Mouse (Mus musculus) B cell, adult 2 months (primary cell): ENCODE results near the gene Prkn.

Experiments
- DNase-seq, 2 experiments: peaks; one replicate each; pipeline ENCODE4 v3.0.0; 2022

Gene Prkn

GRCm38 (mm10) chr17:11303116-11303515, 462.9 kb downstream of the Prkn start:
- no peak for DNase-seq

GRCm38 (mm10) chr17:11309843-11310242, 469.7 kb downstream of the Prkn start:
- DNase-seq = no peak

GRCm38 (mm10) chr17:11314163-11314562, 474.0 kb downstream of the Prkn start:
- DNase-seq = no peak

- DNase-seq = no peak
Measured at GRCm38 (mm10) chr17:11315675-11316074, 475.5 kb downstream of the Prkn start.

GRCm38 (mm10) chr17:11318946-11319345, 478.8 kb downstream of the Prkn start:
- DNase-seq = no peak

GRCm38 (mm10) chr17:11319666-11320360, 479.6 kb downstream of the Prkn start:
- DNase-seq = no peak

DNA sequence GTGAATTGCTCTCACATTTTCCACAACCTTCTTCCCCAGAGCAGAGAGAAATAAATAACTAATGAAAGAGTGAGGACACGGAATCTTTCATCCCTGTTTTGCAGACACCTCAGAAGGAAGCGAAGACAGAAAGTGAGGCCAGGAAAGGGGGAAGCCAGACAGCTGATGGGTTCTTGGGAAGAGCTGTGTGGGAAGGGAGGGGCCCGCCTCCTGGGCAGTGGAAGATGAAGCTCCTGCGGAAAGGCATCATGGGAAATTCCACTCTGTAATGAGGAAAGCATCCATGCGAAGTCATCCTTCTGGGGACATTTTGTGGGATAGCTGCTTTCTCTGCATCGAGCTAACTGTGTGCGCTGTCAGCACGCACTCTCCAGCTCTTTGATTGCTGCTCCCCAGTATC, 491.9 kb downstream of the Prkn start:
- DNase-seq = no peak

DNA sequence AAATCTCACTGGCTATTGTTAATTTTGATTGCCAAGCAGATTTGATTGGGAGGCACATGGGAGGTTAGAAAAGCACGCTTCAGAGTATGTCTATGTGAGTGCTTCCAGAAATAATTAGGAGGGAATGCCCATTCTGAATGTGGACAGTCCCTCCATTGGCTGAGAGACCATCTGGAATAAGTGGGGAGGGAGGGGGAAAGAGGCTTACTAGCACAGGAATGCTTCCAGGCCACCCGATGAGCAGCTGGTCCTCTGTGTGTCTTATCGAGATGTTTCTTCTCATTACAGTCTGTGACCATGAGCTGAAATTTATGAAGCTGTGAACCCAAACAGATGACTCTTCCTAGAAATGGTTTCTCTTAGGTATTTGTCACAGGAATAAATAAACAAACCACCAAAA, 493.6 kb downstream of the Prkn start:
- no peak for DNase-seq

GRCm38 (mm10) chr17:11336156-11336555, 496.0 kb downstream of the Prkn start:
- DNase-seq = no peak

DNA sequence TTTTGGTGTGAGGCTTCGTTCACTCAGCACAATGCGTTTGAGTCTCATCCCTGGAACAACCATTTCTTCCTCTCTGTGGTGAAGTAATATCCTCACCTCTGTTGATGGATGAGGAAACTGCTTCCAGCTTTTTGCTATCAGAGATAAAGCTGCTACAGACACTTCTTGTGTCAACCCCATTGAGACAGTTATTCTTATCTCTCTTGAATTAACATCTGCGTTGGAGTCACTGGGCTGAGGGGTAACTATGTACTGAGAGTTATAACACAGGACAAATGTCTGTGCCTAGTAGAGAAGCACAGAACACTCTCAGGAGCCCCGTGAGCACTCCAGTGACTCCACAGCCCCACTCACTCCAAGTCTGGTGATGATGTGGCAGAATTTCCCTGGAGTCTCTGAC, 500.2 kb downstream of the Prkn start:
- no peak for DNase-seq

- DNase-seq = no peak
Measured at GRCm38 (mm10) chr17:11346310-11346709, 506.1 kb downstream of the Prkn start.

DNA sequence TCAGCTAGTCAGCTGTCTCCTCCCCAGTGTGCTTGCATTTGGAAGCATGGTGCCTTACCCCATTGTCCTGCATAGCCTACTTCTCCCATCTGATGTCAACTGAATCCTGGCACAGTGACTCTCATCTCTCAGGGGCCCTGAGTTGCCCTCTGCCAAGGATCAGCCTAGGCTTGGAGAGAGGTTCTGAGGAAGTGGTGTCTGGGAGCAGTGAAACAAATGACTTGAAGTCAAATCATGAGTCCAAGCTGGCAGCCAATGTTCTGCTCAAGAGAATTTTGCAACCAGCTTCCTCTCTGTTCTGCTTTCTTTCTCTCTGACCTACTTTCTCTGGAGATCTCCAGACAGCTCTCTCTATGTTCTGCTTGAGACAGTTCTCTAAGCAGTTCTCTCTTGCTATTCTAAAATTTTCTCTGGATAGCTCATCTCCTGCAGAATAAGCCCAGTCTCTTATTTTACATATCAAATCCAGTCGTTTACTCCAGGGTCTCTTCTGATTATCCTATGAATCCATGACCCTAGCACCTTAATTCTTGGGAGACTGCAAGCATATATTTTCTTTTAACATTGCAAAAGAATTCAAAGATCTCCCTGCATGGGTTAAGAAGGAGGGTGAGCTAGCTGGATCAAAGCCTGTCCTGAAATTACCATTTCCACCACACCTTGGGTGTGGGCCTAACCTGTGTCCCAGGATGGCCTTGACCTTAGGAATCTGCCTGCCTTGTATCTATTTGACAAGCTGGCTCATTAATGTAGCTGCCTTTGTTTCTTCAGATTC, 512.8 kb downstream of the Prkn start:
- no peak for DNase-seq

GRCm38 (mm10) chr17:11353553-11353945, 513.4 kb downstream of the Prkn start:
- no peak for DNase-seq

DNA sequence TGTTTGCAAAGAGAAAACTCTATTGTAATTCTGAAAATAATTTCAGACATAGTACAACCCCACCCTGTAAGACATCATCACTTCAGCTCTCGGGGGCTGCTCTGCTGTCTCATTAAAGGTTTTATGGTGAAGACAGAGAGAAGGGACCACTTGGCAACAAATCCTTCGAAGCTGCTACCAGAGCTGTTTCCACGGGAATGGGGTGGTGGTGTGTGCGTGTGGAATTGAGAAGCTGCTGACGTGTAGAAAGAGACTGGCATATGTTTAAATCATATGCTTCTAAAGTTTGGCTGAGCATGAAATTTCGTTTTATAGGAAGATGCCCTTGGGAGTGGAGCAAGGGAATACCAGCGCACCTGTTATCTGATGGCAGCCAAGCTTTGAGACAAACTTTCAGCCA, 514.2 kb downstream of the Prkn start:
- no peak for DNase-seq

DNA sequence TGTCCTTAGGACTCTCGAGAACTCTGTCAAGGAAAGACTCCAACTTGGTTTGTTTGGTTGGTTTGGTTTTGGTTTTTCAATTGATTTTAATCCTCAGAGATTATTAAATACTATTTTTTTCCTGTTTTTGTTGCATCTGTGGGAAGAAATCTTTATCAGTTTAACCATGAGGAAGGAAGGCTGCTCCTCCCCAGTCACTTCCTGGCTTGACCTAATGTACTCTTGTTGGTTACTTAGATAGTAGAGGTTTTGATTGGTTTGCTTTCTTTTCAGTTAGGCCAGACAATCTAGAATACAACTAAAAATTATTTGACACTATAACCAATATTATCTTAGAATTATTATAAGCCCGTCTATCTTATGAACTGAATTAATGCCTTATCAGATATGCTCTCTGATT, 535.3 kb downstream of the Prkn start:
- no peak for DNase-seq

- no peak for DNase-seq
Measured at GRCm38 (mm10) chr17:11383364-11383962, 543.3 kb downstream of the Prkn start.

DNA sequence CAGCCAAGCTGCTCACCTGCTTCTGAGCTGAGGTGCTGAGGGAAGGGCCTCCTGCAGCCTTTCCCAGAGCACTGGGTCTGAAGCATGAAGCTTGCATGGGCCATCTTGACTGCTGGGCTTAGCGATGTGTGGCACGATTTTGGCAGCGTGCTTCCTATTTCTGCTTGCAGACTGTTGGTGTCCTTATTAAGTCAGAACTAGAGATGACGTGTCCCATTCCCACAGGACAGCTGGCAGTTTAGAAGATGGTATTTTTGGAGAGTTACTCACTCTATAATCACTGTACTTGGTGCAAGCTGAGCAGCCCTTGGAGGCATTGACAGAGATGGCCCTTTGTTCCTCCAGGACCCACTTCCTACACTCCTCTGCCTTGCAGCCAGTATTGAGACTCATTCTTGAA, 545.1 kb downstream of the Prkn start:
- no peak for DNase-seq

GRCm38 (mm10) chr17:11392622-11393294, 552.6 kb downstream of the Prkn start:
- DNase-seq = no peak

GRCm38 (mm10) chr17:11394607-11395006, 554.4 kb downstream of the Prkn start:
- no peak for DNase-seq

DNA sequence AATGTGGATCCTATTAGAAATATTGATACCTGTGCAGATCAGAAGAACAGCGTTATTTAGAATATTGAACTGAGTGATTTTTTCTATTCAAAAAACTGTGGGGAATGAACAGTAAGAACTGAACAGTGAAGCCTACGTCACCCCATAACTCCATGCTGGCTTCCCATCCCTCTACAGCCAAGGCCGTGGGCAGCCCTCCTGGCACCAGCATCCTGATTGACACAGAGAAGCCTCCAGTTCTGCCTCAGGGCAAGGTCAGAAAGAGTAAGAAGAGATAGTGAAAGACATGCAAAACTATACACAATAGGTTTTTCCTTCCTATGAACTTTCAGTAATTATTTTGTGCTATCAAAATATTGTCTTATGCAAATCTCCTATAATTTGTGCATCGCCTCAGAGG, 557.5 kb downstream of the Prkn start:
- DNase-seq = no peak

DNA sequence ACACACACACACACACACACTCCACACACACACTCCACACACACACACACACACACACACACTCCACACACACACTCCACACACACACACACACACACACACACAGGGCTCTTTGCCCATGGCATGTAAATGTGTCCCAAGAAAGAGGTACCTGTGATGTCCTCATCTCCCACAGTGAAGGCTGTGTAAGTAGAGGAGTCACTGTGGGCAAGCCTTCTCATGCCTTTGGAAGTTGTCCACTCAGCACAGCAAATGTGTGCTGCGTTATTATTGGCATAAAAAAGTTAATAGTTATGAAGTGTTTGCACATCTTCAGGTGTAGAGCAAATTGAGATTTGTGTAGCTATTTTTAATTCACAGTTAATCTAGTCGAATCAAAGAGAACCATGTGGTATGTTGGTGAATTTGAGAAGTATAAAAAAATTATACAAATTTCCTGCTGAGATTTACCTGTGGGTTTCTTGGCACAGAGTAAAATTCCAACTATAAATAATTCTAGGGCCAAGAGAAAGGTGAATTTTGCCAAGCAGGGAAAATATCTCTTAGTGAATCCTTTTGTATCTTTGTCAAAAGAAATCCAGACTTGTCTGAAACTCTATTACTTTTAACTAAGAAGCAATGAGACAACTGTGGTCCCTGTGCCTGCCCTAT, 562.2 kb downstream of the Prkn start:
- no peak for DNase-seq

- DNase-seq = no peak
Measured at GRCm38 (mm10) chr17:11411414-11411813, 571.2 kb downstream of the Prkn start.

- no peak for DNase-seq
Measured at GRCm38 (mm10) chr17:11413688-11414087, 573.5 kb downstream of the Prkn start.
